Mouse (Mus musculus): Measurements from ENCODE around the gene Fnd3c2.
"Not testable (repeated sequence)": the region's sequence is repeated elsewhere in the genome, so short reads cannot be mapped to it uniquely, and the experiment has no call there.

Fnd3c2 gene

GRCm38 (mm10) chrX:106255276-106255675 is at the start of gene Fnd3c2:
Gene Fnd3c2 (minus strand): TSS chrX:106255376.
- no peak for ATAC-seq (ENCODE audit: insufficient number of reproducible peaks, low FRiP score, low TSS enrichment)

GRCm38 (mm10) chrX:106284441-106284840 is 29.3 kb upstream of the Fnd3c2 start:
- no peak for ATAC-seq (ENCODE audit: insufficient number of reproducible peaks, low FRiP score, low TSS enrichment)

GRCm38 (mm10) chrX:106221058-106221457 is 34.1 kb downstream of the Fnd3c2 start, which contains the start of gene Taf9b:
Gene Taf9b (minus strand): TSS chrX:106221158.
- ATAC-seq (ENCODE audit: insufficient number of reproducible peaks, low FRiP score, low TSS enrichment) = no peak

- peak; percentile 97 for ATAC-seq (ENCODE audit: insufficient number of reproducible peaks, low FRiP score, low TSS enrichment)
Measured at GRCm38 (mm10) chrX:106219171-106220032, 35.8 kb downstream of the Fnd3c2 start.

- ATAC-seq (ENCODE audit: insufficient number of reproducible peaks, low FRiP score, low TSS enrichment) = no peak
Measured at GRCm38 (mm10) chrX:106209100-106209499, 46.1 kb downstream of the Fnd3c2 start.

- ATAC-seq (ENCODE audit: insufficient number of reproducible peaks, low FRiP score, low TSS enrichment) = no peak
Measured at GRCm38 (mm10) chrX:106198904-106199303, 56.3 kb downstream of the Fnd3c2 start.

GRCm38 (mm10) chrX:106197308-106197707 is 57.9 kb downstream of the Fnd3c2 start:
- ATAC-seq (ENCODE audit: insufficient number of reproducible peaks, low FRiP score, low TSS enrichment) = no peak

GRCm38 (mm10) chrX:106194361-106194760 is 60.8 kb downstream of the Fnd3c2 start:
- ATAC-seq (ENCODE audit: insufficient number of reproducible peaks, low FRiP score, low TSS enrichment) = not testable (repeated sequence)

GRCm38 (mm10) chrX:106190091-106190490 is 65.1 kb downstream of the Fnd3c2 start:
- ATAC-seq (ENCODE audit: insufficient number of reproducible peaks, low FRiP score, low TSS enrichment) = no peak

- no peak for ATAC-seq (ENCODE audit: insufficient number of reproducible peaks, low FRiP score, low TSS enrichment)
Measured at GRCm38 (mm10) chrX:106189356-106189755, 65.8 kb downstream of the Fnd3c2 start.

- ATAC-seq (ENCODE audit: insufficient number of reproducible peaks, low FRiP score, low TSS enrichment) = 0 out of 2 replicates have a peak, but pooled peaks have one; percentile 10
Measured at GRCm38 (mm10) chrX:106187737-106188136, 67.4 kb downstream of the Fnd3c2 start.

GRCm38 (mm10) chrX:106186713-106187649 is 68.2 kb downstream of the Fnd3c2 start, which contains the start of gene Pgk1:
Gene Pgk1 (plus strand): TSS chrX:106187100.
- ATAC-seq (ENCODE audit: insufficient number of reproducible peaks, low FRiP score, low TSS enrichment) = peak; percentile 99

- ATAC-seq (ENCODE audit: insufficient number of reproducible peaks, low FRiP score, low TSS enrichment) = no peak
Measured at GRCm38 (mm10) chrX:106185706-106186105, 69.5 kb downstream of the Fnd3c2 start.

Data from cerebellum, adult (tissue).